Mouse (Mus musculus): ENCODE data around the gene Lrfn1. TPM values are rescaled to one million over a fixed set of nuclear protein-coding genes. Genes with fewer than 3 reads are reported as not detected.
"Not testable (repeated sequence)": the region's sequence is repeated elsewhere in the genome, so short reads cannot be mapped to it uniquely, and the experiment has no call there.

Gene Lrfn1
- total RNA-seq, 2 experiments from 2014 or later, result 0.68 to 0.84 TPM

DNA sequence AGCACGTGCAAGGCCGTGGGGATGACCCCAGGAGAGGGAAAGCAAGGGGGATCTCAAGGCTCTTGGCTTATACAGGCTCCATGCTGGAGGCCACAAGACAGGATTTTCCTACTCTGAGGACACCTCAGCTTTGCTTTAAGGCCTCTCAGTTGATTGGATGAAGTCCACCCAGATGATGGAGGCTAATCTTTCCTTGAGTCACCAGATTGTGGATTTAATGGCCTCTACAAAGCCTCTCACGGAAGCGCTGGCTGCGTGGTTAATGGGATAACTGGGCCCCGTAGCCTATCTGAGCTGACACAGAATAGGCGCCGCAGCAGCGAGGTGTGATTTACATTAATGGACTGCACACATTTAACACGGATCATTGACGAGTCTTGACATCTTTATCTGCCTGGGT lies 43.6 kb downstream of the Lrfn1 start:
- DNase-seq (ENCODE audit: low spot score), result no peak

DNA sequence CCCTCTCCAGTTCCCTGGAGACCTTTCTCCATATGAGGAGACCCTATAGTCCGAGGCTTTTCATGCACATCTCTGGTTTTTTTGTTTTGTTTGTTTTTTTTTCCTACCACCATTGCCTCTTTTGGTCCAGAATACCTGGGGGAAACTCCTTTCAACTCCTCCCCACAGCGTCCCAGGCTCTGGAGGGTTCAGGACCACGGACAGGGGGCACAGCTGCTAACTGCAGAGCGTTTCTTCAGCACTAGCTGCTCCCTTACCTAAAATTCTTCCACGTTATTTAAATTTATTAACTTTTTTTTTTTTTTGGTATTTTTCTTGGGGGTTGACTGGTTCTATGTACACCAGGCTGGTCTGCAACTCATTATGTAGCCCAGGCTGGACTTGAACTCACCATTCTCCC lies 53.8 kb downstream of the Lrfn1 start:
- intact Hi-C loops (cut with DNase I), result no loop called here
- no peak for DNase-seq (ENCODE audit: low spot score)

More for the DNA sequence above, 43.6 kb downstream of the Lrfn1 start:
- intact Hi-C loops (cut with DNase I), result no loop called here

DNA sequence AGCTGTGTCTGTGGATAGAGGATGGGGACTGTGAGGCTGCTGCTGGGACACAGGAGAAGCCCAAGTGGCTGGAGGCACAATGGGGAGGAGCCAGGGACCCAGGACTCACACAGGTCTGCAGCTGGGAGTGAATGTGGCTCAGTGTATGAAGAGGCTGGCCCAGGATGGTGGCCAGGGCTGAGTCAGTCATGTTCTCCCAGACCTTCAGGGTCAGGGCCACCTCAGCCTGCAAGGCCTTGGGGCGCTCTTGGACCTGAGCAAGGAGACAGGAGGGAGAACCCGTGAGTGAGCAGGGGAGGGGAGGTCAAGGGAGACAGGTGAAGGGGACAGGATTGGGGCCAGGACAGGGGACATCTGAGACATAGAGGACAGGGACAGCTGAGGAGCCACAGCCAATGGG lies 57.3 kb downstream of the Lrfn1 start:
- intact Hi-C loops (cut with DNase I), result loop anchor here (2.0 kb wide), 1 partner anchor 18 kb away; no protein-coding TSS in a partner anchor
- DNase-seq (ENCODE audit: low spot score), result not testable (repeated sequence)

DNA sequence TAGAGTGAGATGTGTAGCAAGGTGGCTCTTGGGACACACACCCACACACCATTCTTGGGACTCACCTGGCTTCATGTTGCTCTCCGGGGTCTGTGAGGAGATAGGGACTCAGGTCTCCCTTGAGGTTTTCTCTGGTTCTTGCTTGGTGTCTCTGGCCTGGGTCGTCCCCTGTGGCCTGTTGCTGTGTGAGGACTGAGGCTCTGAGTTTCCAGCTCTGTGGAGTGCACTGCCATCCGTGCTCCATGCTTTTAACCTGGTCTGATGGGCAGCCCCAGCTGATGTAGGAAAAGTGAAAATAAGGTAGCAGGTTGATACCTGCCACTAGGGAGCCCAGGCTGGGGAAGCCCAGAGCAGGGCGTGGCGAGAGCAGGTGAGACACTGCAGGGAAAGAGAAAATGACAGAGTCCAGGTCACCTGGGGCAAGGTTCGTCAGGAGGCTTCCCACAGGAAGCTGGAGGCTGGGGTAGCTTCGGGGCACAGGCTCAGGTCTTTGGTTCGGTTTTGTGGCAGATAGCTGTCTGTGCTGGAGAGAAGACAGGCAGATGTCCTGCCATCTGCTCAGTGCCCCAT lies 58.7 kb downstream of the Lrfn1 start, which contains the start of gene Ifnl2:
Gene Ifnl2, minus strand, starts transcription at position 51 of the 570 bp plus-strand sequence.
- DNase-seq (ENCODE audit: low spot score); intact Hi-C loops (cut with DNase I): not testable (repeated sequence)

DNA sequence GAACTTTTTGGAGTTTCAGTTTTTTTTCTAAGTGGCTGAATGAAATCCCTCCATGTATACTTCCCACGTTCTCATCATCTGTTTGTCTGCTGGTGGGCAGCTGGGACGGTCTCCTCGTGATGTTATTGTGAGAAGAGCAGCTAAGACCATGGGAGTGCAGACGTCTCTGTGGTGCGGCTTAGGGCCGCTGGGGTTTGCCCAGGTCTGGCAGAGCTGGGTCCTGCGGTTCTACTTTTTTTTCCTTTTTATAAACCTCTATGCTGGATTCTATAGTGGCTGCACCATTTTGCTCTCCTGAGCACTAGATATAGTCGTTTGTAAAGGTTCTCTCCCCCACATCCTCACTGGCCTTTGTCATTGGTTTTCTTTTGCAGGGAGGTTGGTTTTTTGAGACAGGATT lies 59.7 kb downstream of the Lrfn1 start:
- no peak for DNase-seq (ENCODE audit: low spot score)
- intact Hi-C loops (cut with DNase I), result no loop called here

Other genes starting within 250 kb of the Lrfn1 start
- gene Eid2, start 184.1 kb upstream of the Lrfn1 start, total RNA-seq (2021), result 10 to 100 TPM; 11.9 to 12.1 TPM
- gene Eid2b, start 174.2 kb upstream of the Lrfn1 start, total RNA-seq (2021), result 10 to 100 TPM; 10.1 to 10.2 TPM
- not detected for gene Selenov, start 160.8 kb upstream of the Lrfn1 start, total RNA-seq (2021)
- not detected for gene Dll3, start 149.7 kb upstream of the Lrfn1 start, total RNA-seq (2021)
- 10 to 100 TPM; 60.5 to 61.7 TPM for gene Timm50, start 139.9 kb upstream of the Lrfn1 start, total RNA-seq (2021)
- gene Supt5, start 113.2 kb upstream of the Lrfn1 start, total RNA-seq (2021), result 10 to 100 TPM; 52.8 to 52.9 TPM
- 100 to 1,000 TPM; 489 to 520 TPM for gene Rps16, start 101.3 kb upstream of the Lrfn1 start, total RNA-seq (2021)
- 10 to 100 TPM; 13.1 to 20.4 TPM for gene Plekhg2, start 79.4 kb upstream of the Lrfn1 start, total RNA-seq (2021)
- gene Zfp36, start 71.7 kb upstream of the Lrfn1 start, total RNA-seq (2021), result 10 to 100 TPM; 14.1 to 18.0 TPM
- 10 to 100 TPM; 18.2 to 20.9 TPM for gene Med29, start 59.3 kb upstream of the Lrfn1 start, total RNA-seq (2021)
- gene Paf1, start 59.0 kb upstream of the Lrfn1 start, total RNA-seq (2021), result 10 to 100 TPM; 40.6 to 44.3 TPM
- gene Gmfg, start 14.5 kb upstream of the Lrfn1 start, total RNA-seq (2021), result 1 to 10 TPM; 5.0 to 5.6 TPM
- gene Ifnl2, start 58.5 kb downstream of the Lrfn1 start, total RNA-seq (2021), result not detected
- gene Ifnl3, start 70.9 kb downstream of the Lrfn1 start, total RNA-seq (2021), result not detected
- gene Sycn, start 88.9 kb downstream of the Lrfn1 start, total RNA-seq (2021), result not detected
- gene Nccrp1, start 95.3 kb downstream of the Lrfn1 start, total RNA-seq (2021), result not detected
- gene Samd4b, start 146.2 kb downstream of the Lrfn1 start, total RNA-seq (2021), result 10 to 100 TPM; 22.6 to 22.8 TPM
- 1 to 10 TPM; 8.4 to 8.8 TPM for gene Pak4, start 146.2 kb downstream of the Lrfn1 start, total RNA-seq (2021)
- gene Acp7, start 179.4 kb downstream of the Lrfn1 start, total RNA-seq (2021), result not detected
- gene Fbxo27, start 240.9 kb downstream of the Lrfn1 start, total RNA-seq (2021), result under 1 TPM; 0.34 to 0.39 TPM